Mouse (Mus musculus) heart, adult 8-10 months (tissue): ENCODE results near the gene Gm20388. TPM values are rescaled to one million over a fixed set of nuclear protein-coding genes. Genes with fewer than 3 reads are reported as not detected.
A peak's percentile ranks its signal among the peaks of the same experiment; 100 is the strongest.

Experiments used
- DNase-seq: peaks from one replicate; pipeline ENCODE4 v3.0.0; 2022; ENCODE audit warnings: low spot score
- total RNA-seq, 4 experiments: library from RNA; stranded (reverse); gene quantifications; 2 replicates each; pipeline ENCODE4 v1.2.4; 2022

Gene Gm20388
- total RNA-seq, 4 experiments from 2014 or later: 4.2 to 6.7 TPM; not detected in 2

DNA sequence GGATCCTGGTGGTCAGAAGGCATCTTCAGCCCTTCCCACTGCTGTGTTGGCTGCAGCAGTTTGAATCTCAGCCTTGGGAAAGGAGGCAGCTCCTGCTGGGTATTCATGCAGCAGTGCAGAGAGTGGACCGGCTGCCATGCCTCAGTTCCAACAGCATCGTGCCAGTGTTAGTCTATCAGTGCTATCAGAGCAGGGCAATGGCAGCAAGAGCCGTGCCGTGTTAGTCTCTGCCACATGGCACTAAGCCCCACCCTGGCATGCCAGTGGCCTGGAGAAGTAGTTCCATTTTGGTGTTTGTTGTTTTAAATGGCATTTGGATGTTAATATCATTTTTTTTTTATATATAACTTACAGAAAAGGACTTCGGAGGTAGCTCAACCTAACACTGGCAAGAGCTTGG lies 3198.3 kb downstream of the Gm20388 start:
- DNase-seq: no peak

DNA sequence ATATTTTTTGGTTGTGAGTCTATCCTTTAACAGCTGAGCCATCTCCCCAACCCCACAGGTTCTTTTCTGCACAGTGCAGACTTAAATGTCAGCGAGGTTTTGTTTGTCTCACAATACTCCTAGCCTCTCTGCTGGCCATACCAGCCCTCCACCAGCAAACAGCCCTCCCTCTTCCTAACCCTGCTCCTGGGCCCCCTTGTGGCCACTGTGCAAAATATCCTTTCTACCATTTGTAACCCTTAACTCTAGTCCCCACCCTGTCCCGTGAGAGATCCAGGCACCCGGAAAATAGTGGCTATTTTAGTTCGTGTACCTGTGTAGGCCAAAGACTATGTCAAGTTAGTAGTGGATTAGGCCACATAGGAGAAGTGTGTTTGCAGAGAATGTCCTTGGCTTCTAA lies 3200.0 kb downstream of the Gm20388 start:
- no peak for DNase-seq

DNA sequence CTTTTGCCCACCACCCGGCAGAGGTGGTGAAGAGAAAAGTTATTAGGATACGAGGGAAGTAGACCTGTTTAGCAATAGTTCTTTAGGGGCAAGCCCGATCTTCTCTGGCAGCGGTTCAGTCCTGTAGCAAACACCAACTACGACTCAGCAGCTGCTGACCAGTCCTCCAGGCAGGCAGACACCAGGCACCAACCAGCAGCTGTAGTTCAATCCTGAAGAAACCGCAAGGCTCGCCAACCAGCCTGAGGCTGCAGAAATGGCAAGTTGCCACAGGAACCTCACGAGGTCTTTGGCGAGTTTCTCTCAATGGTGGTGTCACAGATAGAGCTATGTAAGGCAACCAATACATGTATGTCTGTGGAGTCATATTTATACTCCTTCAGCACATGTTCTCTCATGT lies 3202.3 kb downstream of the Gm20388 start:
- DNase-seq: no peak

DNA sequence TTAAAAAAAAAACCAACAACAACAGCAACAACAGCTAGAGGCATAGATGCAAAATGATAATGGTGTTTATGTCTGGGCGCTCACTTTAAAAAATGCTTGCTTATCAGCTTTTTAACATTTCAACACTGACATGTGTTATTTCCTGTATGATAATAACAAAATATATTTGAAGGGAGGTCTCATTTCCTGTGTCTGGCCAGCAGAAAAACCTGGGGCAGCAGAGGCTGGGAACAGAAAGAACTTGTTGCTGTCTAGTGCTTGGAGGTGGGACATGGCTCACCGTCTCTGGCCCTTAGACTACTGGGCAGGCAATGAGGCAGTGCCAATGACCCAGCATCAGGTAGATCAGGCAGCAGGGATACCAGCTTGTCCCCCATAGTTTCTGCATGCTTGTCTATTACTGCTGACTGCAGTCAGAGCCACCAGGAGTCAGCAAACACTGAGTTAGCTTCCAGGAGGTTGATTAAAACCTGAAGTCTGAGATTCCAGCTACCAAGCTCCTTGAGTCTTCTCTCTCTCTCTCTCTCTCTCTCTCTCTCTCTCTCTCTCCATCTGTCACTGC lies 3203.3 kb downstream of the Gm20388 start:
- DNase-seq: no peak

DNA sequence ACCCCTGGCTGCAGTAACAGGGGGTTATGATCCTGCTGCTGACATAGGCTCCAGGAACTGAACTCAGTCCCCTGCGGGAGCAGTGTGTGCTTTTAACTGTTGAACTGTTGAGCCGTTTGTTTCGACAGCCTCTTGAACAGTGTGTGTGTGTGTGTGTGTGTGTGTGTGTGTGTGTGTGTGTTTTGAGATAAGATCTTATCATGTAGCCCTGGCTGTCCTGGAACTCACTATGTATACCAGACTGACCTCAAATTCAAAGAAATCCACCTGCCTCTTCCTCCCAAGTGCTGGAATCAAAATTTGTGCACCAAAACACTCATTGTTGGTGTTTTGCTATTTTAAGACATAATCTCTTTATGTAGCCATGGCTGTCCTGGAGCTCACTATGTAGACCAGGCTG lies 3204.0 kb downstream of the Gm20388 start:
- DNase-seq: no peak

DNA sequence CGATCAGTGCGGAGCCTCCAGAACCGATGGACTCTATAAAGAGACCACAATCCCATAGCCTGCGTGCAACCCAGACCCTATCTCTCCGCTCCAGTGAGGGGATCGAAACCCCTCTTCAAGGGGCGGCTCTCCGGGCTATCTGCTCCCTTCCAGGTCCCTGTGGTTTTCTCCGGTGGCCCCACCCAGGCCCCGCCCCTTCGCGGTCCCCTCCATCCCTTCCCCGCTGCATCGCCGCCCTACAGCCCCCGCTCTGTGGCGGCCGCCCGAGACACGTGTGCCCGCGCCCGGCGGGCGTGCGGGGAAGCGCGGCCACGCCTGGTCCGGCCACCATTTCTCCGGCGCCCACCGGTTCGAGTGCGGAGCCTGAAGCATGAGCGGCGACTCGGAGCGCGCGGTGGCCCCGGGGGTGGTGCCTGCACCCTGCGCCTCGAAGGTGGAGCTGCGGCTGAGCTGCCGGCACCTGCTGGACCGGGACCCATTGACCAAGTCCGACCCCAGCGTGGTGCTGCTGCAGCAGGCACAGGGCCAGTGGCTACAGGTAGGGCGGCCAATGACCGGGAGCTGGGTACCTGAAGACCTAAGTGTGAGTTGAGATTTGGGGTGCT lies 3206.6 kb downstream of the Gm20388 start, which contains the start of gene Cpne7:
Gene Cpne7 (plus strand): TSS at position 248 of the 605 bp plus-strand sequence.
- DNase-seq: no peak

DNA sequence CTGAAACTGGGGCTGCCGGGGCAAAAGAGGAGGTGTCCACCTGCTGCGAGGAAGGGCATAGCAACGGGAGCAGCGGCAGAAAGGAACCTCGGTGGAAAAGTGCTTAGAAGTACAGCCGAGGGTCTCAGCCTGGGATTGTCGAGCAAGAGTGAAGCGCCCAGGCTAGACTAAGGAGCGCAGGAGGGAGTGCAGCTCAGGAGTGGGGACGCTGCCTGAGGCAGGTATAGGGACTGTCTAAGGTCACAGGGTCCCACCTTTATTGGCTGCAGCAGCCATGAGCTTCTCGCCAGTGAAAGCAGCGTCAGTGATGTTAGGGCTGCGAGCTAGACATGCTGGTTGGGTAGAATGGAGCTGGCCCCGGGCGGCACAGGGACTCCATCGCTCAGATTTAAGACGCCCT lies 3207.1 kb downstream of the Gm20388 start:
- no peak for DNase-seq

DNA sequence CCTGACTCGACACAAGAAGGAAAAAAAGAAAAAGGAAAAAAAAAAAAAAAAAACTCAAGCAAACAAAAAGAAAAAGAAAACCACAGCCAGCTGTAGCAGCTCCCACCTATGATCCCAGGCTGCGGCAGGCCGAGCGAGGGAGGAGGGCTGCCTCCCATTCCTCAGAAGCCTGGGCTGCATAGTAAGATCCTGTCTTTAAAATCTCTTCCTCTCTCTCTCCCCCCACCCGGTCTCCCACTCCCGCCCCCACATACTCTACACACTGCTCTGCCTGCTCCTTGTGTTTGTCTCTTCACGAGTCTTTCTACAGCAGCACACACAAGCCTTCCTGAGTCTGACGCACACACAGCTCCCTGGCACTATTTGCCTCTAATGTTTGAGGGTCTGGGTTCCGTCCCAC lies 3211.4 kb downstream of the Gm20388 start:
- DNase-seq: no peak

DNA sequence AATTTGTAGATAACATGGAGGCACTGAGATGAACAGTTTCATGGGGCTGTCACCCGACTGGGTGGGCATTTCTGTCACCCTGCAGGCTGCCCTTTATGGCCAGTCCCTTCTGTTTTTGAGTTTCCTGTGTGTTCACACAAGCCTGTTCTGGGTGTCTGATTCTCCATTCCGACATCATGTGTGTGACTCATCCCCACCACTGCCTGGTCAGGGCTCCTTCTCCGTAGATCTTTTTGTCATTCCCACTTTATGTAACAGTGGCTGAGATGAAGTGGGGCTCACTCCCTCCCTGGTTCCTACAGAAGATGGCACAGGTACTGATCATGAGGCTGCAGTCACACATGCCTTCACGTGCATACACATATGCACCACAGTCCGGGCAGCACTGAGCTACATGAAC lies 3212.0 kb downstream of the Gm20388 start:
- no peak for DNase-seq

DNA sequence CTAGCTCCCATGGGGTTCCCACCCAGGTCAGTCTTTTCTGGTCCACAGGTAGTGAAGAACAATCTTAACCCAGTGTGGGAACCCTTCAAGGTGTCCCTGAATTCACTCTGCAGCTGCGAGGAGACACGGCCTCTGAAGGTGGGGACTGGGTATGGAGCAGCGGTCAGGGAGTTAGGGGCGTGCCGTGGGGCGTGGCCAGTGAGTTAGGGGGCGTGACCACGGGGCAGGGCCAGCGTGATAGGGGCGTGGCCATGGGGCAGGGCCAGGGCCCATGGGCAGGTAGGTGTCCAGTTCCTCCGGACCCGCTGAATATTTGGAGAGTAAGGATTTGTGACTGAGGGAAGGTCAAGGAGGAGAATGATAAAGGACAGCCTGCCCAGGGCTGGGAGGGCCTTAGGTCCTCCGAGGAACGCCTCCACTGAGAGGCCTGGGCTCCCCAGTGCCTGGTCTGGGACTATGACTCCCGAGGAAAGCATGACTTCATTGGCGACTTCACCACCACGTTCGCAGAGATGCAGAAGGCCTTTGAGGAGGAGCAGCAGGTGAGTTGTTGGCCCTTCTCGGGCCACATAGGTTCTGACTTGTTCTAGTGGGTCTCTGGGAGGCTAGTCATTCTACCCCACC lies 3215.7 kb downstream of the Gm20388 start:
- DNase-seq: no peak

DNA sequence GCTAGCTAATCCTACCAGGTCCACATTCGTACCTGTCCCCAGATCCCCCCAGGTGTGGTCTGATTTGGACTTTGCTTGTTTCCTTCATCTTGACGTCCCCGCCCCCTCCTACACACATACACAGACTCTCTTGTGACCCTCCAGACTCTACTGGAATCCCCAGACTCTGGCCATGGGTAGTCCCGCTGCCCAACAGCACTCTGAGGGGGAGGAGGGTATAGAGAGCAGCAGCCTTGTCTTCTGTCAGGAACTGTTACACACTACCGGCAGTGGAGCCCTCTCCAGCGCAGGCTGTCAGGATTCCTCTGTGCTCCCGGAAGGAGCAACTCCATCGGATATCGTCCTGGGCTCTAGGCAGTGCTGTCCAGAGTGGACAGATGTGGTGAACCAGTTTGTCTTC lies 3220.4 kb downstream of the Gm20388 start:
- no peak for DNase-seq

DNA sequence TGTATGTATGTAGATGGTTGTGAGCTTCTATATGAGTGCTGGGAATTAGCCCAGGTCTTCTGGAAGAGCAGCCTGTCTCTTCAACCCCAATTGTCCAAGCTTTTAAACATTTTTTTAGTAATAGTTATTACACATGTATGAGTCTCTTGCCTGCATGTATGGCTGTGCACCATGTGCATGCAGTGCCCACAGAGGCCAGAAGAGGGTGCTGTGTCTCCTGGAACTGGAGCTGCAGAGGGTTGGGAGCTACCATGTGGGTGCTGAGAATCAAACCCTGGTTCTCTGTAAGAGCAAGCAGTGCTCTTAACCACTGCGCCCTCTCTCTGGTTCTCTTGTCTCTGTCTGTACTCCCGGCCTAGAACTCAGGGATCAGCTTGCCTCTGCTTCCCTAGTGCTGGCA lies 3222.3 kb downstream of the Gm20388 start:
- DNase-seq: no peak

DNA sequence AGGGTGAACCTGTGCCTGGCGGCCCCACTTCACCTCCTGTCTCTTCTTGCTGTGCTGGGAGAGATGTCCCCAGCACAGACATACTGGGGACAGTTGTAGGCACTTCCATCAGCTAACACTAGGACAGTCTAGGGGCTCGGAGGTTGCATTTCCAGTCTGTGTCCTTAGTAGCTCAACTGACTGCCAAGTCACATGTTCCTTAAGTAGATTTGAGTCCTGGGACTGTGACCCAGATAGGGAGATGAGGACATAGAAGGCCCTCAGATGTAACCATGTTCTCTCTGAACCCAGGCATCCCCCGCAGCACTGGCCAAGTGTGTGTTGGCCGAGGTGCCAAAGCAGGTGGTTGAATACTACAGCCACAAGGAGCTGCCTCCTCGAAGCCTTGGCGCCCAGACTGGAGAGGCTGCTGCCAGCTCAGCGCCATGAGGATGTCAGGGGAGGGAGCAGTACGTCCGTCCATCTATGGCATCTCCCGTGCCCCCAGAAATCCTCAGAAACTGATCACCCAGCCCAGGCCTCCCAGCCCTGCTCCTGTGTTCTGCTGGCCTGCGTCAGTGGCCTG lies 3223.6 kb downstream of the Gm20388 start:
- no peak for DNase-seq

DNA sequence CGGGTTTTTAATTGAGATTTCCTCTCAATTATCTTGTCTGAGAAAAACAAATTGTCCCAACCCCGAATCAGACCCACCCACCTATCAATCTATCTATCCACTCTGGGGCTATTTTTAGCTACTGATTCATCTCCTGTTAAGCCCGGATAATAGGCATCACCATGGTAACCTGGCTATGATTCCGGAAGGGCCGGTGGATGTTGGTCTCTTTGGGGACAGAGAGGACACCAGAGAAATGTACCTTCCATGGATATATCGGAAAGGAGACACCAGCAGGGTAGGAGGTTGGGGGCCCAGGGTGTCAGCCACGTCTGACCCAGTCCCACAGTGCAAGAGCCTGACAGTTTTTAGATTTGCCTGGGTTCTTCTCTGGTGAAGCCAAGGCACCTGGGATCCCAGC lies 3224.8 kb downstream of the Gm20388 start:
- DNase-seq: no peak

DNA sequence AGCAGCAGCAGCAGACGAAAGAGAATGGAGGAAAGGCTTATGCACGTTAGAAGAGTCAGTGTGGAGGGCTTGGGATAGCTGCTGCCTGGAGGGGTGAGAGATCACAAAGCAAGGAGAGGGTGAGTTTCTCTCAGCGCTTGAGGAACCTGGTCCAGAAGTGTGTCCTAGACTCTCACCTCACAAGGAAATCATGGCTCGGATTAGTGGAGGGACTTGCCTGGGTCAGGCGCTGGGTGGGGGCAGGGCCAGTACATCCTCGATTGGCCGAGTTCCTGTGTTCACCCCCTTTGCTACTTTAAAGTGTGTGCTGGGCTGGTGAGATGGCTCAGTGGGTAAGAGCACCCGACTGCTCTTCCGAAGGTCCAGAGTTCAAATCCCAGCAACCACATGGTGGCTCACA lies 3225.2 kb downstream of the Gm20388 start:
- DNase-seq: no peak

DNA sequence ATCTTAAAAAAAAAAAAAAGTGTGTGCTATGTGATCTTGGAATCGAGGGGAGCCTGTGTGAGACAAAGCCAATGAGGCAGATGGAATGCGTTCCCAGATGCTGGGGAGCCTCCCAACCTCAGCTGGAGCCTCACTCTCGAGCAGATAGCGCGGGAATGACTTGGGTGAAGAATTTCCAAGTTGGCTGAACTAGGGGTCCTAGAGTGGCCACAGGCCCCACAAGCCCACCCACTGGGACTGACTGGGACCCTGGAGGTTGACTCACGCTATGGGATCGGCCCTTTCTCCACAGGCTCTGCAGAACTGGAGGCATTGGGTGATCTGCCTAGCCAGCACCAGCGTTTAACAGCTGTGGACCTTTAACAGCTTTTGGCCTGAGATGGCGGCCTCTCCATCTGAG lies 3225.6 kb downstream of the Gm20388 start:
- peak; percentile 44 for DNase-seq

DNA sequence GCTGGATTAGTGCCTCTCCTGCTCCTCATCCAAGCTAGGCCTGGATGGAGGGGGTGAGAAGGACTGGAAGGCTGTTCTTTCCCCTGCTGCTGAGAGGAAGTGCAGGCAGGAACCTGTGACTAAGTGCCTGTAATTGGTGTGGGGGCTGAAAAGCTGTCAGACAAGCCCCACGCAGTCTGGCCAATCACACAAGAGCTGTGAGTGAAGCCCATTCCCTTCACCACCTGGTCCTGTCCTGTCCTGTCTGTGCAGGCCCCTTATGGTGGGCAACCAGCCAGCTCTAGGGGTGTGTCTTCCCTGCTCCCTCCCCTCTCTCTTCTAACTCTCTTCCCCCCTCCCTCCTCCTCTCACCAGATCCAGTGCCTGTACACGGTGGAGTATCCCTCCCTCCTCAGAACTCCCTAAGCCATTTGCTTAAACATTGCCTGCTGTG lies 3227.0 kb downstream of the Gm20388 start:
- DNase-seq: no peak

DNA sequence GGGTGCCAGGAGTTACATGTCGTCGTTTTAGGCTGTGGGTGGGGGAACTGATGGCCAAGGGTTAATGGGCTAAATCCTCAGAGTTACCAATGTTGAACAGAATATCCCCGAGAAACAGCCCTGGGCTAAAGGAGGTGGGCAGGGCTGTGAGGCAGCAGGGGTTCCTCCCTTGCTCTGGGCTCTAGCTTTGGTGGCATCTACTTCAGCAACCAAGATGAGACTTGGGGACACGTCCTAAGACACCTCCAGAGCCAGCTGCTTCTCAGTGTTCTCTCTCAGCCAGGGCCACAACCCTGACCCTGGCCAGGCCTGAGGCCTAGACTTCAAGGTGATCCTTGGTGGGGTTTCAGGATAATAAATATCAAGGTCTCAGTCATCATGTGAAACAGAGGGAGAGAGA lies 3228.1 kb downstream of the Gm20388 start:
- DNase-seq: no peak

DNA sequence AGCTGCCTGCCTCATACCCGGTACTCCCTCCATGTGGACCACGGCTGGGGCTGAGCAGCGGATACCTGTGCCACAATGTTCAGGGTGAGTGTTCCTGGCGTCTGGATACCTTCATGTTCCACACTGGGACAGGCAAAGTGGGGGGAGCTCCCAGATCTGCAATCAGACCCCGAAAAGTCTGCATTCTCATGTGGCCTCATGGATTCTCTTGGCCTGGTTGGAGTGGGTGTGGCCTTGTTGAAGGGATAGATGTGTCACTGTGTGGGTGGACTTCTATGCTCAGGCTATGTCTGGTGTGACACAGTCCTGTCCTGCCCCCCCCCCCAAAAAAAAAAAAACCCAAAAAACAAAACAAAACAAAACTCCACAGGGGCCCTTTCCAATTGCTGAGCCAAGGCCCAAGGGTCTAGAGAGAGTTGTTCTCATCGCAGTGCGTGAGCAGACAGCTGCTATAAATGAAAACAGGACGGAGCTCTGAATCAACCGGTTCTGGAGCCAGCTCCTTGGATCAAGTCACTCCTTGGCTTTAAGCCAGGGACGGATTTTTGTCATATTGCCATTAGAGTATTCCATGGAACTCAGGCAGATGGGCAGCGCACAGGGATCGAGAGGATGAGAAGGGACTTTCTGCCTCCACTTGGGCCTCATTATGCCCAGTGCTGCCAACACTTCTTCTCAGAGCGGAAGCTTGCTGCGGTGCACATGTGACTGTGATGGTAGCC lies 3231.3 kb downstream of the Gm20388 start:
- DNase-seq: peak; percentile 94

DNA sequence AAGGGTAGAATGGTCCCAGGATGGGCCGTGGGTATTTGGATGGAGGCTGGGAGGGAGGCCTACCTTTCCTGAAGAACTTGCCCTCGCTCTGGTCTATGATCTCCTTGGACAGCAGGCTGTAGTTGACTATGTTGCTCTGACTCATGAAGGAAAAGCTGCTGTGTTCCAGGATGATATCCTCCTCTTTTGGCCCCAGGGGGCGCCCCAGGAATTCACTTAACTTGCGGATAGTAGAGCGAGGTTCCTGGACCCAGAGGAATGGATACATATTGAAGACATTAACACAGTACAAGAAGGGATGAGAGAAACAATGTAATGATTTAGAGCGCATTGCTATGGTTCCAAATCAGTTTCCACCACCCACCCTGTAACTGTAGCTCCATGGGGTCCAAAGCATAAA lies 3234.6 kb downstream of the Gm20388 start:
- DNase-seq: peak; percentile 41

DNA sequence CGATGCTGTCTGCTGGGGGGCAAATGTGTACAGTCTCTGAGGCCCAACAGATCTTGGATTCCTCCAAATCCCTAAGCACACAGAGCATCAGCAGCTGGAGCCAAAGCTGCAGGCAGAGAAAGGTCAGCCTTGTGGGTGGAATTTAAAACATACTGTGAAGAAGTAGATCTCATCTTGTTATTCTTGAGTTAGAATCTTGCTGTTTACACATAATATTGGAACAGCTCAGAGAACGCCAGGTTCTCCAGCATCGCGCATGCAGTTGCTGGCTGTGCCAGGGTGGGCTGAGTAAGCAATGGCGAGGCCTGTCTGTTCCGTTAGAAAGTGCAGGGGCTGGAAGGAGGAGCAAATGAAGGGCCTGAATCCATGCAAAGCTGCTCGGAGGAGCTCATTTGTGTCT lies 3235.7 kb downstream of the Gm20388 start:
- DNase-seq: peak; percentile 38

DNA sequence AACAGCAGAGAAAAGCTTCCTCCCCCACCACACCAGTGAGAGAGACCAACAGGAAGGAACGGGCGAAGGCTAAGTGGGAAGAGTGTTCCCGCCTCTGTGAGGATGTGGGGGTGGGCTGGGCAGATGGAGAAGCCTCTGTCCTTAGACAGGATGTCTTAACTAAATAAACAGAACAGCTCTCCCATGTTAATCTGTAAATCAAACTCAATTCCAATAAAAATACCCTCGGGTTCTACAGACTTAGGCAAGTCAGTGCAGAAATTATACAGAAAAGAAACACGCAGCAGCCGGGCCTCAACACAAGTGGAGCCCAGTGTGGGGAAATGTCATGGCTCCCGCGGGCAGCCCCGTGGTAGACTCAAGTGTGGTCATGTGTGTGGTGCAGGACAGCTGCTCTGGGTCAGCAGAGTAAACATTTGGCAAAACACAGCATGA lies 3240.1 kb downstream of the Gm20388 start:
- no peak for DNase-seq
